Mouse (Mus musculus) heart, embryonic 10.5 days (tissue): ENCODE results near the gene Abhd17a. TPM values are rescaled to one million over a fixed set of nuclear protein-coding genes. Genes with fewer than 3 reads are reported as not detected.

Source experiments
- DNase-seq: peaks from one replicate; pipeline ENCODE4 v3.0.0-alpha.2; 2017; ENCODE audit warnings: low spot score
- H3K27ac ChIP-seq: fragments of 300-500 bp; sonication (generic); 2 replicates; pipeline ENCODE4 v1.5.1; 2016; ENCODE audit warnings: mild to moderate bottlenecking
- H3K27me3 ChIP-seq: fragments of 300-500 bp; sonication (generic); 2 replicates; pipeline ENCODE4 v1.6.1; 2016; ENCODE audit warnings: mild to moderate bottlenecking; ENCODE audit not compliant: poor library complexity, insufficient read depth, severe bottlenecking
- H3K36me3 ChIP-seq: fragments of 300-500 bp; sonication (generic); 2 replicates; pipeline ENCODE4 v1.6.1; 2016; ENCODE audit warnings: mild to moderate bottlenecking, moderate library complexity
- H3K4me1 ChIP-seq: fragments of 300-500 bp; sonication (generic); 2 replicates; pipeline ENCODE4 v1.6.1; 2016; ENCODE audit warnings: mild to moderate bottlenecking
- H3K4me3 ChIP-seq: fragments of 300-500 bp; sonication (generic); 2 replicates; pipeline ENCODE4 v1.5.1; 2016; ENCODE audit warnings: mild to moderate bottlenecking, moderate library complexity
- H3K9me3 ChIP-seq: fragments of 300-500 bp; sonication (generic); 2 replicates; pipeline ENCODE4 v1.6.1; 2016; ENCODE audit warnings: mild to moderate bottlenecking, moderate library complexity
- WGBS: fragments of 180-500 bp; shearing (Covaris S2); methylation state at CpG from one replicate; pipeline ENCODE4 v1.1.7; 2016; 5-methylcytosine and 5-hydroxymethylcytosine counted together
- polyA plus RNA-seq: library from polyadenylated mRNA; unstranded; fragments of >200 nt; fragmentation: Nextera tagmentation; extraction: Ambion mirVana; gene quantifications from 2 replicates; pipeline ENCODE4 v1.2.1, GENCODE M21; 2016

Gene Abhd17a
- polyA plus RNA-seq, 1 experiment from 2014 or later: 120 TPM

GRCm38 (mm10) chr10:80604988-80605387 is 14.8 kb upstream of the Abhd17a start:
- H3K4me1 ChIP-seq: peaks cover 37% of the 10 kb centered on the region
- no peak overlapping the region for H3K4me3 ChIP-seq
- peaks cover 48% of the 10 kb centered on the region for H3K36me3 ChIP-seq
- peak overlapping the region; percentile 90; the same call in 1 of the 2 replicates for H3K27ac ChIP-seq
- H3K27me3 ChIP-seq: no peaks in the 10 kb centered on the region
- WGBS: 91% methylated on average over 2 of the region's 2 CpGs
- no peak for DNase-seq
- no peaks in the 10 kb centered on the region for H3K9me3 ChIP-seq

GRCm38 (mm10) chr10:80604001-80604509 is 13.9 kb upstream of the Abhd17a start:
- peak overlapping the region; percentile 90; the same call in 1 of the 2 replicates for H3K27ac ChIP-seq
- 90% methylated on average over 7 of the region's 7 CpGs for WGBS

DNA sequence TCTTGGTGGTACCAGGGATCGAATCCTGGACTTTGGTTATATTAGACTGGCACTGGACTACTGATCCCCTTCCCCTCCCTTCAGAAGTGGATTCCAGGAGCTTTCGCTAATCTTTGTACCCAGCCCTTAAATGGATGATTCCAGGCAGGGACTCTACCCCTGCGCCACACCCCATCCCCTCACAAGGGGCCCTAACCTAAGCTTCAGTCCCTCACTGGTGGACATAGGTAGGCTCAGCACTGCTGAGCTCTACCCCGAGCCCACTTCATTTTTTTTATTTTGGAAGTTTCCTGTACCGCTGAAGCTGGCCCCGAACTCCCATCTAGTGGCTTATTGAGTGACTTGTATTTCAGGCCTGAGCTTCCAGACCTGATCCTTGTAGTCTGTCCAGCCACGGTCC is 13.2 kb upstream of the Abhd17a start:
- H3K36me3 ChIP-seq: peaks cover 32% of the 10 kb centered on the region
- H3K4me1 ChIP-seq: peaks cover 37% of the 10 kb centered on the region
- H3K27me3 ChIP-seq: no peaks in the 10 kb centered on the region
- WGBS: 27% methylated on average over 7 of the region's 7 CpGs
- no peaks in the 10 kb centered on the region for H3K9me3 ChIP-seq
- peak overlapping the region; percentile 90 for H3K27ac ChIP-seq
- H3K4me3 ChIP-seq: peak overlapping the region; percentile 89
- DNase-seq: no peak

More at GRCm38 (mm10) chr10:80604001-80604509, 13.9 kb upstream of the Abhd17a start:
- Histone ChIP-seq H3K36me3 (peaks cover 39% of the 10 kb centered on the region), H3K27me3 (no peaks in the 10 kb centered on the region), H3K9me3 (no peaks in the 10 kb centered on the region), H3K4me1 (peaks cover 37% of the 10 kb centered on the region), H3K4me3 (peak overlapping the region; percentile 89)
- DNase-seq: peak; percentile 89

GRCm38 (mm10) chr10:80602698-80603325 is 12.7 kb upstream of the Abhd17a start, which contains the start of the genes Scamp4 and Adat3:
Scamp4 (plus strand) TSS chr10:80602872.
Adat3 (plus strand) TSS chr10:80602880.
- under 1% methylated on average over 54 of the region's 54 CpGs for WGBS
- peak within 1 kb of the TSS; percentile 89 for H3K4me3 ChIP-seq
- H3K9me3 ChIP-seq: no peaks in the 10 kb centered on the region
- peak within 1 kb of the TSS; percentile 90 for H3K27ac ChIP-seq
- DNase-seq: peak; percentile 98
- H3K36me3 ChIP-seq: peaks cover 26% of the 10 kb centered on the region
- H3K4me1 ChIP-seq: peaks cover 32% of the 10 kb centered on the region
- no peaks in the 10 kb centered on the region for H3K27me3 ChIP-seq

DNA sequence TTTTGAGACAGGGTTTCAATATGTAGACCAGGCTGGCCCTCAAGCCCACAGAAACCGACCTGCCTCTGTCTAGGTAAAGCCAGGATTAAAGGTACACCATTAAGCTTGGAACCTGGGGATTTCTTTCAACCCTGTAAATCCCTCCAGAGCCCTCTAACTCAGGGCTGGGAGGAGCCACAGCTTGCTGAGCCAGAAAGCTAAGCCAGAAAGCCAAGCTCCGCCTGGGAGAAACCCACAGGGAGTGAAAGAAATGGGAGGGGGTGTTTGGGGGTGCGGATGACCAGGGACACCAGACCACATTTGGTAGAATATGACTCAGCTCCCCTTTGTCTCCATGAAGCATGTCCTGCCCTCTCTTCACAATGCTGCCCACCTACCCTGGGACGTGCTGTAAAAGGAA is 6.2 kb upstream of the Abhd17a start:
- no peaks in the 10 kb centered on the region for H3K27me3 ChIP-seq
- no peaks in the 10 kb centered on the region; the same call in 1 of the 2 replicates for H3K4me1 ChIP-seq
- DNase-seq: no peak
- H3K36me3 ChIP-seq: no peaks in the 10 kb centered on the region
- H3K4me3 ChIP-seq: no peak overlapping the region
- H3K27ac ChIP-seq: no peak overlapping the region; the same call in 1 of the 2 replicates
- WGBS: 43% methylated on average over 4 of the region's 4 CpGs
- H3K9me3 ChIP-seq: no peaks in the 10 kb centered on the region

DNA sequence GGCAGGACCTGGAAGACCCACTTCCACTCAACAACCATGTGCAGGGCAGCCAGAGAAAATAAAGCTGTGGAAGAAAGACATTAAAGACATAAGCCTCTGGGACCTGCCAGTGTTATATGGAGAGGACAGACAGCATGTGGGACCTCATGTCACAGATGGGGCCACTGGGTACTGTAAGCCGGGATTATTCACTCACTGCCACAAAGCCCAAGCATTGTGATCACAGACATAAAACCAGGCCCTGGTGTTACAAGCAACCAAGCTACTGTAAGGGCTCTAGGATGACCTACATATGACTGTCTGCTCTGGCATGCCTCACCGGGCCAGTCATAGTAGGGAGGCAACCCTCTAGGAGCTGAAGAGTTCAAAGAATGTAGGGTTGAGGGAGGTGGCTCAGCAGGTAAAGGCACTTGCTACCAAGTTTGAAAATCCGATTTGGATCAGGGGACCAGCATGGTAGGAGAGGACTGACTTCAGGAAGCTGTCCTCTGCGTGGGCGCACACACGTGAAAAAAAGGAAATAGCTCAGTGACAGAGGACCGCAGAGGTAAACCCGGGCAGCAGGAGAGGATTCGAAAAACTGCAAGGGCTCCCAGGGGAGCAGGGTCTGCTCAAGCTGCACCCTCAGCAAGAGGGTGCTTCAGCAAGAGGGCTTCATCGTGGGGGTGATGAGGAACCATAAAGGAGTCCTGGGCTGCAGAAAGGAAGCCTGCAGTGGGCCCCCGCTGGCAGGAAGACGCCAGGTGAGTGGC is 838 bp downstream of the Abhd17a start:
- H3K27me3 ChIP-seq: no peaks in the 10 kb centered on the region
- no peak for DNase-seq
- peaks cover 54% of the 10 kb centered on the region for H3K4me1 ChIP-seq
- H3K27ac ChIP-seq: peak overlapping the region; percentile 94
- 13% methylated on average over 12 of the region's 12 CpGs for WGBS
- peak overlapping the region; percentile 99 for H3K4me3 ChIP-seq
- H3K36me3 ChIP-seq: peaks cover 26% of the 10 kb centered on the region
- no peaks in the 10 kb centered on the region for H3K9me3 ChIP-seq

GRCm38 (mm10) chr10:80587305-80587657 is 2.9 kb downstream of the Abhd17a start:
- Histone ChIP-seq H3K27ac (peak overlapping the region; percentile 84), H3K4me1 (peaks cover 65% of the 10 kb centered on the region), H3K9me3 (no peaks in the 10 kb centered on the region), H3K36me3 (peaks cover 43% of the 10 kb centered on the region), H3K4me3 (peak overlapping the region; percentile 35), H3K27me3 (no peaks in the 10 kb centered on the region)
- 58% methylated on average over 4 of the region's 4 CpGs for WGBS
- DNase-seq: no peak

DNA sequence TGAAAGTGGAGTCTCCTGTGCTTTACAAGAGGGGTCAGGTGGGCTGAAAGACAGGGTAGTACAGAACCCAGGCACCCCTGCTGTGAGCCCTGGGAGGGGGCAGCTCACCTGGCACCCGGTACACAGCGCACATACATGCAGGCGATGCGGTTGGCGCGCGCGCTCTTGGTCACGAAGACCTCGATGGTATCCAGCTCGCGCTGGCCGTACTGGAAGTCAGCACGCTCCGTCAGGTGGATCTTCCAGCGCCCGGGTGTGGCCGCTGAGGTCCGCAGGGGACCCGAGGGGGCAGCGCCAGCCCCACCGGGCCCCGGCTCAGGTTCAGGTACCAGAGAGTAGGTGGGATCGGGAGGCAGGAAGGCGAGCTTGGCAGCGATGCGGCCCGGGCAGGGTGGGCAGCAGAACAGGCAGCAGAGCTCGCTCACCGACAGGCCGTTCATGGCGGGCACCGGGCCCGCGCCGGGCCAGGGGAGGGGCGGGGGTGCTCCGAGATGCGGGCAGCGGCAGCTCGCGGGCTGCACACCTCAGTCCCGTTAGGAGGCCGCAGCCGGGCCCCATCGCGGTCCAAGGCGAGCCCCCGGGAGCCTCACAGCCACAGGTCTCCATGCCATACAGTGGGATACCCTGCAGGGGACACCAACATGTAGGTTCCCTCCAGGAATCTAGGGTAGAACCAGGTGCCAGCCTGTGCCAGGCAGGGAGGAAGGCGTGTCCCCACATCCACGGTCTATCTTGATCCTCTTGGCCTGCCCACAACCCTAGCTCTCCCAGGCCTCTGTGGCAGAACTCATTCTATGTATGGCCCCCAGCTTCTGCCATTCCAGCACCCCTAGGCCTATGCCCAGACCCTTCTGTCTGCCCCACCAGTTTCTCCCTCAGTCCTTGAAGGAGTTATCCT is 3.5 kb downstream of the Abhd17a start:
- Histone ChIP-seq H3K9me3 (no peaks in the 10 kb centered on the region), H3K27ac (peak overlapping the region; percentile 84), H3K4me3 (peak overlapping the region; percentile 35), H3K36me3 (peaks cover 47% of the 10 kb centered on the region), H3K4me1 (peaks cover 65% of the 10 kb centered on the region), H3K27me3 (no peaks in the 10 kb centered on the region)
- 93% methylated on average over 50 of the region's 51 CpGs for WGBS
- DNase-seq: no peak

DNA sequence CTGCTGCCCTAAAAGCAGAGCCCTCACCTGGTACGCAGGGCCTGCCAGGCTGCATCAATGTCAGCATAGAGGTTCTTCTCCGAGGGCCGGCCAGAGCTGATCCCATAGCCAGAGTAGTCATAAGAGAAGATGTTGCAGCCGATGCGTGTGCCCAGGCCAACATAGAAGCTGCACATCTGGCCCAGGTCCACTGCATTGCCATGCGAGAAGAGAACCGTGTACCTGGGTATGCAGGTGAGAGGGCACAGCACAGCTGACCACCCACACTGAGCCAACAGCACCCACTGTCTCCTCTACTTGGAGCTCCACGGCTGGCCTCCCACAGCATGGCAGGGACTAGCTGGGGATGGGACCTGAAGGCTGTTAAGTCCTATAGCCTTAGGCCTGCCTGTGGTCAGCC is 4.6 kb downstream of the Abhd17a start:
- Histone ChIP-seq H3K27me3 (no peaks in the 10 kb centered on the region), H3K36me3 (peaks cover 47% of the 10 kb centered on the region), H3K4me3 (no peak overlapping the region; the same call in 1 of the 2 replicates), H3K27ac (peak overlapping the region; percentile 84; the same call in 1 of the 2 replicates), H3K4me1 (peaks cover 63% of the 10 kb centered on the region), H3K9me3 (no peaks in the 10 kb centered on the region)
- WGBS: 92% methylated on average over 8 of the region's 8 CpGs
- DNase-seq: no peak

DNA sequence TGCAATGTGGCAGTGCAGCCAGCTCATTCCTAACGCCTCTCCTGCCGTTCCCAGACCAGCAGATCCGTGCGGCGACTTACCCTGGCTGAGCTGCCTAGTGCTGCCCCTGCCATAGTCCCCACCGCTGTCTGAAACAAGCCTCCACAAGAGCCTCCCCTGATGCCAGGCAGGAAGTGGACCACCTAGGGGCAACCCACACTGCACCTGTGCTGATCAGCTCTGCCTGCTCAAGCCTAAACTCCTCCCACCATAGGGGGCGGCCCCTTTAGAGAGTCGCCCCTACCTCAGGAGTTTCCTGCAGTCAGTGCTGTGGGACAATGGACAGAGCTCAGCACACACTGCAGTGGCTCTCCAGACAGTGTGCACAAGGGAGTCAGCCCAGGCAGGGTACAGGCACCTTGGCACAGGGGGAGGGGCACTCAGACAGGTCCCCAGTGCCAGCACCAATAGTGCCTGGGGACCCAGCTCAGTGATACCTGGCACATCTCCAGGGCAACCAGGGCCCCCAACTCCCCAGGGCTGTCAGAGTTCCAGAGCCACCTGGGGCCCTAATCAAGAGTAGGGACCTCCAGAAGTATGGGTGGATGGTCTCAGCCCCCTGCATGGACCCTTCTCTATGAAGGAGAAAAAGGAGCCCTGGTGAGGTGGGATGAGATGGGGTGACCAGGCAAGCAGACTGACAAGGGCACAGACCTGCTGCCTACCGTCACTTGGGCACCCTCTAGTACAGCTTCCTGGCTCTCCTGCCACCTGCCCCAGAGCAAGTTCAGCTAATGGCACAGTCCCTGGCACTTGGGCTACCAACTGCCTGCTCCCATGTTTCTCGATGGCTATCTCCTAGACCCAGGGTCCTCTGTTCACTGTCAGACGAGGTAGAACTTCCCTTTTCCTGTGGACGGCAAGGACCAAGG is 5.2 kb downstream of the Abhd17a start:
- Histone ChIP-seq H3K4me3 (no peak overlapping the region; the same call in 1 of the 2 replicates), H3K9me3 (no peaks in the 10 kb centered on the region), H3K36me3 (peaks cover 47% of the 10 kb centered on the region), H3K27me3 (no peaks in the 10 kb centered on the region), H3K4me1 (peaks cover 62% of the 10 kb centered on the region), H3K27ac (no peak overlapping the region; the same call in 1 of the 2 replicates)
- no peak for DNase-seq
- WGBS: 76% methylated on average over 12 of the region's 12 CpGs

DNA sequence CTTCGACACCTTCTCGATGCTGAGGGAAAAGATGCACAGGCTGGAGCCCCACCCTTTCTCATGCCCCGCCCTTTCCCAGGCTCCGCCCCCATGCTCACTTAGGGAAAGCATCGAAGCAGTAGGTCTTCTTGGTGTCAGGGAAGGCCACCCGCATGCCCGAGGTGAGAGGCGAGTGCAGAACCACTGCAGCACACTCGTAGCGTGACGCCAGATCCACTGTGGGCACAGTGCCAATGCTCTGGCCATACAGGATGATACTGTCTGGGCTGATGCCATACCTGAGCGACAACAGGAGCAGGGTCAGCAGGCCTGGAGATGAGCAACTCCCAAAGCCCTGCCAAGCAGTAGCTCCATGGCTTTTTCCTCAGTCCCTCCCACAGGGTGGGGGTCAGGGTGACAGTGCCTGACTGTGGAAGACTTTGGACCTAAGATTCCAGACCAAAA is 6.1 kb downstream of the Abhd17a start:
- peaks cover 47% of the 10 kb centered on the region for H3K36me3 ChIP-seq
- H3K27ac ChIP-seq: no peak overlapping the region
- no peak for DNase-seq
- H3K9me3 ChIP-seq: no peaks in the 10 kb centered on the region
- WGBS: 63% methylated on average over 12 of the region's 12 CpGs
- H3K4me1 ChIP-seq: peaks cover 61% of the 10 kb centered on the region
- H3K4me3 ChIP-seq: no peak overlapping the region
- no peaks in the 10 kb centered on the region for H3K27me3 ChIP-seq
